Mouse (Mus musculus) stomach, postnatal 0 days (tissue): Measurements from ENCODE around the gene Ngdn. TPM values are rescaled to one million over a fixed set of nuclear protein-coding genes. Genes with fewer than 3 reads are reported as not detected.
"Not testable (repeated sequence)": the region's sequence is repeated elsewhere in the genome, so short reads cannot be mapped to it uniquely, and the experiment has no call there.

Experiments
- ATAC-seq: fragments of 200-750 bp; cut with Nextera tagmentation; 2 replicates; pipeline ENCODE4 v1.8.0; 2017; ENCODE audit not compliant: low FRiP score, low TSS enrichment
- DNase-seq: peaks from one replicate; pipeline ENCODE4 v3.0.0-alpha.2; 2016; ENCODE audit warnings: low spot score
- H3K27ac ChIP-seq: fragments of 300-500 bp; sonication (generic); replicated peaks from 2 replicates; pipeline ENCODE4 v1.5.1; 2014; ENCODE audit warnings: mild to moderate bottlenecking, control low read depth
- H3K27me3 ChIP-seq: fragments of 300-500 bp; sonication (generic); 2 replicates; pipeline ENCODE4 v1.6.1; 2014; ENCODE audit warnings: low read length; ENCODE audit not compliant: control insufficient read depth, insufficient read depth
- H3K36me3 ChIP-seq: fragments of 300-500 bp; sonication (generic); 2 replicates; pipeline ENCODE4 v1.6.1; 2014; ENCODE audit warnings: low read length, mixed read lengths; ENCODE audit not compliant: control insufficient read depth, insufficient read depth
- H3K4me1 ChIP-seq: fragments of 300-500 bp; sonication (generic); replicated peaks from 2 replicates; pipeline ENCODE4 v1.6.1; 2014; ENCODE audit warnings: antibody characterized with exemption; ENCODE audit not compliant: control insufficient read depth, insufficient read depth
- H3K4me2 ChIP-seq: fragments of 300-500 bp; sonication (generic); replicated peaks from 2 replicates; pipeline ENCODE4 v1.6.1; 2014; ENCODE audit warnings: low read depth, mild to moderate bottlenecking, control low read depth, moderate library complexity
- H3K4me3 ChIP-seq: fragments of 300-500 bp; sonication (generic); 2 replicates; pipeline ENCODE4 v1.5.1; 2014; ENCODE audit warnings: low read depth, low read length, control low read depth
- H3K9ac ChIP-seq: fragments of 300-500 bp; sonication (generic); 2 replicates; pipeline ENCODE4 v1.6.1; 2014; ENCODE audit warnings: mild to moderate bottlenecking, low read length, control low read depth, mixed read lengths
- H3K9me3 ChIP-seq: fragments of 300-500 bp; sonication (generic); 2 replicates; pipeline ENCODE4 v1.6.1; 2016; ENCODE audit warnings: low read length; ENCODE audit not compliant: control insufficient read depth
- CTCF ChIP-seq: IDR thresholded peaks from 2 replicates; pipeline ENCODE4 v1.5.1; 2016; ENCODE audit warnings: antibody characterized with exemption, low read depth, mild to moderate bottlenecking, moderate library complexity
- EP300 ChIP-seq: optimal IDR thresholded peaks from 2 replicates; pipeline ENCODE3; 2016; ENCODE audit warnings: antibody characterized with exemption
- WGBS: fragments of 180-500 bp; shearing (Covaris S2); extraction: QIAGEN DNeasy Blood & Tissue Kit; methylation state at CpG from one replicate; pipeline ENCODE4 v1.1.7; 2014; 5-methylcytosine and 5-hydroxymethylcytosine counted together
- polyA plus RNA-seq: library from polyadenylated mRNA; unstranded; fragments of >200 nt; fragmentation: Nextera tagmentation; extraction: Ambion mirVana; gene quantifications from 2 replicates; pipeline ENCODE4 v1.2.1, GENCODE M21; 2015

Gene Ngdn
- polyA plus RNA-seq, 1 experiment from 2014 or later = 55.2 TPM

- 91% methylated on average over 6 of the region's 6 CpGs for WGBS
- ATAC-seq (no peak), DNase-seq (no peak)
- no peak for TF ChIP-seq CTCF
- TF ChIP-seq EP300 = no peak
- Histone ChIP-seq H3K27ac (no peak overlapping the region), H3K4me1 (no peaks in the 10 kb centered on the region), H3K27me3 (no peaks in the 10 kb centered on the region), H3K4me2 (no peak overlapping the region), H3K36me3 (no peaks in the 10 kb centered on the region), H3K4me3 (no peak overlapping the region), H3K9ac (no peak overlapping the region), H3K9me3 (no peaks in the 10 kb centered on the region)
Observed at GRCm38 (mm10) chr14:54974068-54974791, 41.0 kb upstream of the Ngdn start.

- Histone ChIP-seq H3K4me2 (no peak within 1 kb of the TSS), H3K4me3 (no peak within 1 kb of the TSS), H3K36me3 (no peaks in the 10 kb centered on the region), H3K27me3 (no peaks in the 10 kb centered on the region), H3K27ac (no peak within 1 kb of the TSS), H3K9ac (no peak within 1 kb of the TSS), H3K4me1 (no peaks in the 10 kb centered on the region), H3K9me3 (no peaks in the 10 kb centered on the region)
- 66% methylated on average over 1 of the region's 1 CpGs for WGBS
- TF ChIP-seq EP300 = no peak
- no peak for TF ChIP-seq CTCF
- DNase-seq (no peak), ATAC-seq (no peak)
Observed at GRCm38 (mm10) chr14:54976633-54977032, 38.6 kb upstream of the Ngdn start, which contains the start of gene Gm17428. Gm17428 (plus strand) TSS chr14:54976933.

GRCm38 (mm10) chr14:54978664-54979063, 36.6 kb upstream of the Ngdn start:
- Histone ChIP-seq H3K4me2 (no peak overlapping the region), H3K4me1 (no peaks in the 10 kb centered on the region), H3K4me3 (no peak overlapping the region), H3K9ac (no peak overlapping the region), H3K9me3 (no peaks in the 10 kb centered on the region), H3K27ac (no peak overlapping the region), H3K36me3 (no peaks in the 10 kb centered on the region), H3K27me3 (no peaks in the 10 kb centered on the region)
- TF ChIP-seq CTCF (no peak), EP300 (no peak)
- WGBS = 86% methylated on average over 8 of the region's 8 CpGs
- DNase-seq (no peak), ATAC-seq (no peak)

GRCm38 (mm10) chr14:54981934-54982333, 33.3 kb upstream of the Ngdn start:
- 91% methylated on average over 7 of the region's 7 CpGs for WGBS
- Histone ChIP-seq H3K4me2 (no peak overlapping the region), H3K4me3 (no peak overlapping the region), H3K27ac (no peak overlapping the region), H3K36me3 (no peaks in the 10 kb centered on the region), H3K27me3 (no peaks in the 10 kb centered on the region), H3K9me3 (no peaks in the 10 kb centered on the region), H3K4me1 (no peaks in the 10 kb centered on the region), H3K9ac (no peak overlapping the region)
- TF ChIP-seq CTCF (no peak), EP300 (no peak)
- ATAC-seq = no peak
- no peak for DNase-seq

- H3K36me3 ChIP-seq, H3K27me3 ChIP-seq, H3K4me2 ChIP-seq, DNase-seq, H3K9me3 ChIP-seq, H3K4me3 ChIP-seq, H3K27ac ChIP-seq, H3K4me1 ChIP-seq, H3K9ac ChIP-seq, ATAC-seq: not testable (repeated sequence)
- 90% methylated on average over 9 of the region's 9 CpGs for WGBS
Observed at GRCm38 (mm10) chr14:54988350-54988874, 26.8 kb upstream of the Ngdn start.

GRCm38 (mm10) chr14:54988882-54989281, 26.4 kb upstream of the Ngdn start:
- 86% methylated on average over 13 of the region's 13 CpGs for WGBS
- Histone ChIP-seq H3K27me3 (no peaks in the 10 kb centered on the region), H3K4me1 (no peaks in the 10 kb centered on the region)

More at GRCm38 (mm10) chr14:54988882-54989281, 26.4 kb upstream of the Ngdn start:
- Histone ChIP-seq H3K36me3 (no peaks in the 10 kb centered on the region), H3K4me3 (no peak overlapping the region), H3K9me3 (no peaks in the 10 kb centered on the region), H3K27ac (no peak overlapping the region), H3K9ac (no peak overlapping the region), H3K4me2 (no peak overlapping the region)
- TF ChIP-seq EP300 (no peak), CTCF (no peak)
- no peak for DNase-seq
- no peak for ATAC-seq
